Comparison of ENCODE assay signal across 8 mouse cellular contexts in genomic region chr11:29374274-29374656, GRCm38 (mm10). TPM values are rescaled to one million over a fixed set of nuclear protein-coding genes. Genes with fewer than 3 reads are reported as not detected.
DNase-seq lines count a peak whose midpoint lies in the region; ATAC-seq and TF ChIP-seq lines count a peak whose summit lies in the region.

No protein-coding gene starts in this region.

- no peak for TF ChIP-seq RAD21 in MEL (IDR thresholded peaks at IDR 0.05; ENCODE audit: low read depth, low read length)

- H3K4me3 ChIP-seq in heart, embryonic 15.5 days = peak overlapping the region; percentile 97
- peak overlapping the region; percentile 84 to 96 for H3K4me3 ChIP-seq in MEL (ENCODE audit: control insufficient read depth in 1 of 2, insufficient read depth in 1 of 2, low read depth in 2 of 2, low read length in 2 of 2)
- H3K4me3 ChIP-seq in forebrain, embryonic 11.5 days (ENCODE audit: low read depth, low read length) = peak overlapping the region; percentile 63
- H3K4me3 ChIP-seq in limb, embryonic 15.5 days = peak overlapping the region; percentile 92

- peaks cover 12% of the 10 kb centered on the region; the same call in 1 of the 2 replicates for H3K4me1 ChIP-seq in heart, embryonic 15.5 days (replicated peaks)
- peaks cover 2 to 6% of the 10 kb centered on the region in 2 experiments for H3K4me1 ChIP-seq in MEL (ENCODE audit: control insufficient read depth in 1 of 2, insufficient read depth in 2 of 2, low read length in 2 of 2)
- peaks cover 5% of the 10 kb centered on the region; the same call in 1 of the 2 replicates for H3K4me1 ChIP-seq in forebrain, embryonic 11.5 days (replicated peaks; ENCODE audit: control insufficient read depth, insufficient read depth, low read length)
- H3K4me1 ChIP-seq in limb, embryonic 15.5 days = peaks cover 4% of the 10 kb centered on the region; the same call in 1 of the 2 replicates

- no peak for TF ChIP-seq POLR2A in MEL (IDR thresholded peaks at IDR 0.05; ENCODE audit: control insufficient read depth in 1 of 2, insufficient read depth in 1 of 2, low read depth in 1 of 2, low read length in 2 of 2, poor library complexity in 1 of 2)

- peak in 1 of 2 experiments; percentile 55; a peak in 2 of 4 replicates for TF ChIP-seq EP300 in MEL (IDR thresholded peaks at IDR 0.05; ENCODE audit: low read depth in 1 of 2, low read length in 2 of 2)

- peak overlapping the region; percentile 66 for H3K4me2 ChIP-seq in heart, embryonic 15.5 days
- peak overlapping the region; percentile 54 for H3K4me2 ChIP-seq in forebrain, embryonic 11.5 days (ENCODE audit: low read depth, low read length, severe bottlenecking)
- peak overlapping the region; percentile 63 for H3K4me2 ChIP-seq in limb, embryonic 15.5 days

- under 1% methylated on average over 8 of the region's 8 CpGs for WGBS in heart, embryonic 15.5 days
- under 1% methylated on average over 8 of the region's 8 CpGs for whole genome bisulfite sequencing in forebrain, embryonic 11.5 days
- WGBS in limb, embryonic 15.5 days = 0% methylated on average over 8 of the region's 8 CpGs

- no peak for TF ChIP-seq CTCF in MEL (IDR thresholded peaks at IDR 0.05 in 2 of 3, conservative IDR thresholded peaks at IDR 0.05 in 1 of 3; ENCODE audit: control insufficient read depth in 1 of 3, insufficient read depth in 1 of 3, low read depth in 2 of 3, low read length in 3 of 3, poor library complexity in 1 of 3, severe bottlenecking in 1 of 3)

- H3K27me3 ChIP-seq in heart, embryonic 15.5 days = no peaks in the 10 kb centered on the region
- H3K27me3 ChIP-seq in MEL (ENCODE audit: control insufficient read depth in 1 of 2, insufficient read depth in 2 of 2, low read length in 2 of 2) = peaks cover 1 to 8% of the 10 kb centered on the region in 2 experiments; a peak in 2 of 4 replicates
- H3K27me3 ChIP-seq in forebrain, embryonic 11.5 days (ENCODE audit: control insufficient read depth, insufficient read depth, low read length) = no peaks in the 10 kb centered on the region
- no peaks in the 10 kb centered on the region for H3K27me3 ChIP-seq in limb, embryonic 15.5 days

- no peak for DNase-seq in heart, adult 18-20 months
- no peak for DNase-seq in MEL (ENCODE audit: low read depth, low spot score)
- no peak for DNase-seq in forebrain, embryonic 11.5 days (ENCODE audit: low spot score)
- DNase-seq in skeletal muscle tissue, adult 2 months (ENCODE audit: low read depth, low spot score) = peak; percentile 4
- DNase-seq in yolk sac, embryonic 10.5 days (ENCODE audit: low spot score) = no peak
- no peak for DNase-seq in right cerebral cortex, postnatal 10 days (ENCODE audit: low spot score in 2 of 2)

- peak overlapping the region; percentile 97 for H3K27ac ChIP-seq in heart, embryonic 15.5 days
- peak overlapping the region; percentile 10; the same call in 1 of the 2 replicates for H3K27ac ChIP-seq in MEL (ENCODE audit: control insufficient read depth, low read depth, low read length)
- peak overlapping the region; percentile 96 for H3K27ac ChIP-seq in forebrain, embryonic 11.5 days (ENCODE audit: low read depth, low read length)
- H3K27ac ChIP-seq in limb, embryonic 15.5 days = peak overlapping the region; percentile 97

- H3K36me3 ChIP-seq in heart, embryonic 15.5 days = no peaks in the 10 kb centered on the region
- H3K36me3 ChIP-seq in MEL (ENCODE audit: control insufficient read depth in 1 of 2, insufficient read depth in 2 of 2, low read length in 2 of 2) = peaks cover 0 to 9% of the 10 kb centered on the region in 2 experiments; a peak in 2 of 4 replicates
- no peaks in the 10 kb centered on the region; the same call in 1 of the 2 replicates for H3K36me3 ChIP-seq in forebrain, embryonic 11.5 days (ENCODE audit: control insufficient read depth, insufficient read depth, low read length)
- H3K36me3 ChIP-seq in limb, embryonic 15.5 days = no peaks in the 10 kb centered on the region

- peak overlapping the region; percentile 89 for H3K9ac ChIP-seq in heart, embryonic 15.5 days
- peak overlapping the region; percentile 85 for H3K9ac ChIP-seq in MEL (ENCODE audit: control insufficient read depth, low read depth, low read length, poor library complexity, severe bottlenecking)
- peak overlapping the region; percentile 82 for H3K9ac ChIP-seq in forebrain, embryonic 11.5 days (ENCODE audit: low read length)
- peak overlapping the region; percentile 84 for H3K9ac ChIP-seq in limb, embryonic 15.5 days

- no peak; the same call in 1 of the 2 replicates for ATAC-seq in heart, embryonic 15.5 days (replicated peaks; ENCODE audit: insufficient number of reproducible peaks, insufficient read depth, low FRiP score, low read depth)
- ATAC-seq in forebrain, embryonic 11.5 days (replicated peaks; ENCODE audit: low FRiP score) = peak; percentile 20
- ATAC-seq in limb, embryonic 15.5 days (ENCODE audit: insufficient number of reproducible peaks, low FRiP score, low TSS enrichment, low read depth) = no peak

- peaks cover 11% of the 10 kb centered on the region for H3K79me2 ChIP-seq in MEL (ENCODE audit: control insufficient read depth, insufficient read depth, low read length, poor library complexity)

- no peaks in the 10 kb centered on the region for H3K9me3 ChIP-seq in heart, embryonic 15.5 days (replicated peaks)
- H3K9me3 ChIP-seq in MEL (replicated peaks; ENCODE audit: insufficient read depth, low read length) = no peaks in the 10 kb centered on the region
- H3K9me3 ChIP-seq in forebrain, embryonic 11.5 days (ENCODE audit: control insufficient read depth, low read length) = no peaks in the 10 kb centered on the region
- no peaks in the 10 kb centered on the region for H3K9me3 ChIP-seq in limb, embryonic 15.5 days

TF ChIP-seq in MEL, 35 proteins besides CTCF, POLR2A, EP300 and RAD21:
- TF ChIP-seq POLR2AphosphoS2 (IDR thresholded peaks at IDR 0.05; ENCODE audit: low read length) (no peak), ZNF384 (IDR thresholded peaks at IDR 0.05; ENCODE audit: low read depth, low read length) (peak; percentile 22; the same call in 1 of the 2 replicates), ELF1 (IDR thresholded peaks at IDR 0.05; ENCODE audit: low read depth, low read length) (peak; percentile 43; the same call in 1 of the 2 replicates), HCFC1 (IDR thresholded peaks at IDR 0.05; ENCODE audit: low read depth, low read length) (peak; percentile 24; the same call in 1 of the 2 replicates), ZMIZ1 (IDR thresholded peaks at IDR 0.05; ENCODE audit: low read depth, low read length) (no peak), TCF12 (IDR thresholded peaks at IDR 0.05; ENCODE audit: low read depth, low read length) (0 out of 2 replicates have a peak, but pooled peaks have one; percentile 24), SIN3A (IDR thresholded peaks at IDR 0.05; ENCODE audit: low read length) (no peak), KAT2A (conservative IDR thresholded peaks at IDR 0.05; ENCODE audit: low read depth, low read length) (0 out of 2 replicates have a peak, but pooled peaks have one; percentile 30), CHD1 (IDR thresholded peaks at IDR 0.05; ENCODE audit: low read depth, low read length) (0 out of 2 replicates have a peak, but pooled peaks have one; percentile 78), MAZ (IDR thresholded peaks at IDR 0.05; ENCODE audit: low read depth, low read length) (peak; percentile 25; the same call in 1 of the 2 replicates)

RNA-seq across cellular contexts. Expression of gene Ccdc88a, which starts 0.8 kb away (rescaled TPM):
- polyA plus RNA-seq in heart, embryonic 15.5 days (2015; fragmentation: Nextera tagmentation; extraction: Ambion mirVana) = 23.0 and 23.6 TPM in 2 replicates
- total RNA-seq in heart, adult 18-20 months (2021) = 1 to 10 TPM; 7.3 to 8.6 TPM
- 4.0 and 4.4 TPM in 2 replicates for total RNA-seq in MEL (2012; rRNA removed)
- 100 to 1,000 TPM in 1 of 2 experiments, 1 to 10 TPM in 1; 5.9 to 225 TPM for polyA plus RNA-seq in MEL (2012; ENCODE audit: insufficient read depth in 1 of 2, insufficient read length in 2 of 2, low read depth in 1 of 2, low replicate concordance in 2 of 2, missing spikeins in 1 of 2)
- polyA plus RNA-seq in forebrain, embryonic 11.5 days (2014; fragmentation: Nextera tagmentation; extraction: Ambion mirVana) = 59.4 and 61.2 TPM in 2 replicates
- 34.5 and 42.9 TPM in 2 replicates for polyA plus RNA-seq in limb, embryonic 15.5 days (2015; fragmentation: Nextera tagmentation; extraction: Ambion mirVana)

Comparison
In these comparisons a context has a peak if more than half of its experiments do, and no peak if none do; other contexts are left out.
1. H3K27ac ChIP-seq: peak in every context shown above with its lines; median percentile 97 in heart, embryonic 15.5 days; 97 in limb, embryonic 15.5 days; 96 in forebrain, embryonic 11.5 days; 10 in MEL.